Mouse (Mus musculus): ENCODE results near the gene Pid1.
A peak's percentile ranks its signal among the peaks of the same experiment; 100 is the strongest.

The Pid1 gene

GRCm38 (mm10) chr1:84077023-84077422, 287.0 kb downstream of the Pid1 start:
- no peak for DNase-seq (ENCODE audit: low read depth, low spot score)

GRCm38 (mm10) chr1:84056884-84057630, 306.9 kb downstream of the Pid1 start:
- no peak for DNase-seq (ENCODE audit: low read depth, low spot score)

- DNase-seq (ENCODE audit: low read depth, low spot score) = peak; percentile 5
These were observed 307.7 kb downstream of the Pid1 start for GRCm38 (mm10) chr1:84056306-84056705.

- no peak for DNase-seq (ENCODE audit: low read depth, low spot score)
These were observed 338.2 kb downstream of the Pid1 start for GRCm38 (mm10) chr1:84025746-84026145.

GRCm38 (mm10) chr1:84012871-84013375, 351.1 kb downstream of the Pid1 start:
- DNase-seq (ENCODE audit: low read depth, low spot score) = no peak

- no peak for DNase-seq (ENCODE audit: low read depth, low spot score)
These were observed 361.4 kb downstream of the Pid1 start for GRCm38 (mm10) chr1:84002630-84003029.

All from retina, postnatal 7 days (tissue).